Comparison of ENCODE assay signal across 9 mouse cellular contexts in genomic region chr6:116265603-116266002, GRCm38 (mm10). TPM values are rescaled to one million over a fixed set of nuclear protein-coding genes. Genes with fewer than 3 reads are reported as not detected.
A peak's percentile ranks its signal among the peaks of the same experiment; 100 is the strongest.
DNase-seq lines count a peak whose midpoint lies in the region; ATAC-seq and TF ChIP-seq lines count a peak whose summit lies in the region.
"Had no signal": no experiment of that assay in that cellular context is flagged by ENCODE, and none has a peak within 500 bp of the region (broad histone marks: within the 10 kb centered on the region; RNA-seq: fewer than 3 reads in every experiment).

No protein-coding gene starts in this region.

- peak; percentile 2 for DNase-seq in embryo, embryonic 10.5 days (ENCODE audit: low spot score)
- DNase-seq in embryo, embryonic 11 days, result no peak
- peak; percentile 65 for DNase-seq in 416B (ENCODE audit: low read depth)
- DNase-seq in cerebellum, adult 2 months, result no peak
- DNase-seq in right cerebral cortex, adult 18-20 months, result no peak
- DNase-seq in cerebellum, adult 18-20 months, result no peak
- DNase-seq: kidney, adult 2 months had no signal

- ATAC-seq in hindbrain, embryonic 12.5 days (ENCODE audit: low FRiP score), result no peak
- ATAC-seq in megakaryocyte, adult 5-6 weeks (ENCODE audit: poor library complexity, severe bottlenecking), result peak; percentile 46

- H3K9ac ChIP-seq in hindbrain, embryonic 12.5 days, result no peak overlapping the region

- TF ChIP-seq POLR2A in cerebellum, adult 2 months (IDR thresholded peaks at IDR 0.05; ENCODE audit: borderline replicate concordance, insufficient read depth, low read length), result no peak

- peaks cover 8% of the 10 kb centered on the region for H3K36me3 ChIP-seq in hindbrain, embryonic 12.5 days

- H3K4me1 ChIP-seq in hindbrain, embryonic 12.5 days, result peaks cover 11% of the 10 kb centered on the region
- peaks cover 3% of the 10 kb centered on the region; the same call in 1 of the 2 replicates for H3K4me1 ChIP-seq in cerebellum, adult 2 months (ENCODE audit: control insufficient read depth, insufficient read depth, low read length)

- H3K4me3 ChIP-seq in hindbrain, embryonic 12.5 days, result no peak overlapping the region
- H3K4me3 ChIP-seq in cerebellum, adult 2 months (replicated peaks; ENCODE audit: insufficient read depth, low read depth, low read length), result no peak overlapping the region

- H3K27me3 ChIP-seq in hindbrain, embryonic 12.5 days, result no peaks in the 10 kb centered on the region
- no peaks in the 10 kb centered on the region for H3K27me3 ChIP-seq in cerebellum, adult 2 months (ENCODE audit: control insufficient read depth, insufficient read depth, low read length)

- peak overlapping the region; percentile 50 for H3K4me2 ChIP-seq in hindbrain, embryonic 12.5 days (replicated peaks)

- TF ChIP-seq CTCF in cerebellum, adult 2 months (IDR thresholded peaks at IDR 0.05; ENCODE audit: borderline replicate concordance, insufficient read depth, low read depth, low read length), result no peak

- 74% methylated on average over 4 of the region's 4 CpGs for WGBS in hindbrain, embryonic 12.5 days
- 71% methylated on average over 4 of the region's 4 CpGs for WGBS in cerebellum, adult 2 months

- no peaks in the 10 kb centered on the region for H3K9me3 ChIP-seq in hindbrain, embryonic 12.5 days (replicated peaks)

- no peak overlapping the region for H3K27ac ChIP-seq in hindbrain, embryonic 12.5 days
- H3K27ac ChIP-seq in cerebellum, adult 2 months (ENCODE audit: insufficient read depth, low read length), result no peak overlapping the region

RNA-seq across cellular contexts. Expression of gene Zfand4, which starts 1.6 kb away (rescaled TPM):
- polyA plus RNA-seq in hindbrain, embryonic 12.5 days (2016; fragmentation: Nextera tagmentation; extraction: Ambion mirVana), result 8.9 and 9.7 TPM in 2 replicates
- total RNA-seq in megakaryocyte, adult 5-6 weeks (2015), result 23.6 and 25.9 TPM in 2 replicates
- total RNA-seq in megakaryocyte, adult 5-6 weeks (2017), result 12.0 and 23.0 TPM in 2 replicates
- polyA plus RNA-seq in cerebellum, adult 2 months (2012; rRNA removed), result 8.0 and 8.5 TPM in 2 replicates

RNA-seq across cellular contexts. Expression of gene Washc2, which starts 57.8 kb away (rescaled TPM):
- polyA plus RNA-seq in hindbrain, embryonic 12.5 days (2016; fragmentation: Nextera tagmentation; extraction: Ambion mirVana), result 71.7 and 72.2 TPM in 2 replicates
- 58.3 and 67.1 TPM in 2 replicates for total RNA-seq in megakaryocyte, adult 5-6 weeks (2015)
- total RNA-seq in megakaryocyte, adult 5-6 weeks (2017), result 105 and 120 TPM in 2 replicates
- polyA plus RNA-seq in cerebellum, adult 2 months (2012; rRNA removed), result 316 and 337 TPM in 2 replicates

Comparison
In these comparisons a context has a peak if more than half of its experiments do, and no peak if none do; other contexts are left out.
1. DNase-seq: peak in embryo, embryonic 10.5 days (single experiment) and 416B (single experiment); none in embryo, embryonic 11 days (single experiment), cerebellum, adult 2 months (0 of 2), right cerebral cortex, adult 18-20 months (single experiment) and cerebellum, adult 18-20 months (0 of 2).